Mouse (Mus musculus) right cerebral cortex, postnatal 36 days (tissue): ENCODE results near the gene Tmem198b.

Source experiments
- DNase-seq, 2 experiments: peaks; one replicate each; pipeline ENCODE4 v3.0.0; 2022; ENCODE audit warnings: low spot score in 2 of 2, mixed read lengths in 1 of 2

Tmem198b gene

DNA sequence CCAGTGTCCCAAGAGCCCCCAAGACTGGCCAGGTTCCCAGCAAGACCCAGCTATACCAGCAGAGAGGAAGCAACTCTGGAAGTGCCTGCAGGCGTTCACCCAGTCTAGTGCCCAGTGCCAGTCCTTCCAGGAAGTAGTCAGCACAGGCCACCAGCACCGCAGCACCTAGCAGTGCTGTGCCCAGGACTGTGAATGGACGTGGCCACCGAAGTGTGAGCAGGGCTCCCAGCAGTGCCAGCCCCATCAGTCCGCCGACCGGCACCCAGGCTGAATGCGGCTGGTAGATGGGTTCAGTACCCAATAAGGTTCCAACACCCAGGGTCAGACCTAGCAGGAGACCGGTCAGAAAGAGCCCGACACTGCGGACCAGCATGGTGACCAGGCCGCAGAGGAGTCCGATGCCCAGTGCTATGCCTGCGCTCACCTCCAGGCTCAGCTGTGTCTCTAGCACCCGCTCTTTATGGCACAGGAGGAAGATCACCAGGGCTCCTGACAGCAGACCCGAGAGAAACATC is 2.1 kb downstream of the Tmem198b start:
- no peak for DNase-seq

DNA sequence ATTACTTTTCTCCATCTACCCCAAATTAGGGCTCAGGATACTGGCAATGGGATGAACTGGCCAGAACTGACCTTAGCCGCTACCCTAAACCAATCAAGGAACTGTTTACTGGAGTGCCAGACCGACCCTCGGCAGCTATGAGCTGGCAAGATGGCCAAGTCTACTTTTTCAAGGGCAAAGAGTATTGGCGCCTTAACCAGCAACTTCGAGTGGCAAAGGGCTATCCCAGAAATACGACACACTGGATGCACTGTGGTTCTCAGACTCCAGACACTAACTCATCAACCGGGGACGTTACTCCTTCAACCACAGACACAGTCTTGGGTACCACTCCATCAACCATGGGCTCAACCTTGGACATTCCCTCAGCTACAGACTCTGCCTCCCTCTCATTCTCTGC is 5.5 kb downstream of the Tmem198b start:
- DNase-seq = no peak

DNA sequence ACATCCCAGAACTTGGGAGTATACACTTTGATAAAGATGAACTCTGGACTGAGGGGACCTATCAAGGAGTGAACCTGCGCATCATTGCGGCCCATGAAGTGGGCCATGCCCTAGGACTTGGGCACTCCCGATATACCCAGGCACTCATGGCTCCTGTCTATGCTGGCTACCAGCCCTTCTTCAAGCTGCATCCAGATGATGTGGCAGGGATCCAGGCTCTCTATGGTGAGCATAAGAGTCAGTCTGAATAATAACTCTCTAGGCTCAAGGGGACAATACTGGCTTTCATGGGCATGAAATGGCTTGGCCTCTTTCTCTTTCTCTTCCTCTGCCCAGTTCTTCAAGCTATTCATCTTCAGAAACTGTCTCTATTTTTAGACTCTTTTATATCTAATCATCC is 8.6 kb downstream of the Tmem198b start:
- no peak for DNase-seq

DNA sequence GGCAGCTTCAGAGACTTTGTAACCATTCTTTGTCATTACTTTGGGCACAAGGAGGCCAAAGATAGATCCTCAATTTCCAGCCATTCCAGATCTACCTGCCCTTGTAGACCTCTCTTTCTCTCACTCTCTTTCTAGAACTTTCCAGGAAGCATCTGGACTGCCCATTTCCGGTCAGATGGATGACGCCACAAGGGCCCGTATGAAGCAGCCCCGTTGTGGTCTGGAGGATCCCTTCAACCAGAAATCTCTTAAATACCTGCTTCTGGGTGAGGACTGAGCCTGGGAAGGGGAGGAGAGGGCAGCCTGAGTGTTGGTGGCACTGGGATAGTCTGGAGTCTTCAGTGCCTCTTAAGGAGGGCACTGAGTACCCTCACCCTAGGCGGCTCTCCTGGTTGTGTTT is 9.8 kb downstream of the Tmem198b start:
- DNase-seq = no peak

DNA sequence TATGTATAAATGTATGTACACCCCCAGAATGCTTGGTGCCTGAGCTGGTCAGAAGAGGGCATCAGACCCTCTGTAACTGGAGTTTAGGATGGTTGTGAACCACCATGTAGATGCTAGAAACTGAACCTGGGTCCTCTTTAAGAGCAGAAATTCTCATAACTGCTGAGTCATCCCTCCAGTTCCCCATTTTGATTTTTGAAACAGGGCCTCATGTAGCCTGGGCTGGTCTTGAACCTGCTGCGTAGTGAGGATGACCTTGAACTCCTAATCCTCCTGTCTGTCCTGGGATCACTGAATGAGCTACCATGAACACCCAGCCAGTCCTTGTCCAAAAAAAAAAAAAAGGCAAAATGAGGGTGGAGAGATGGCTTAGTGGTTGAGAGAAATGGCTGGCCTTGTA is 10.9 kb downstream of the Tmem198b start:
- no peak for DNase-seq

DNA sequence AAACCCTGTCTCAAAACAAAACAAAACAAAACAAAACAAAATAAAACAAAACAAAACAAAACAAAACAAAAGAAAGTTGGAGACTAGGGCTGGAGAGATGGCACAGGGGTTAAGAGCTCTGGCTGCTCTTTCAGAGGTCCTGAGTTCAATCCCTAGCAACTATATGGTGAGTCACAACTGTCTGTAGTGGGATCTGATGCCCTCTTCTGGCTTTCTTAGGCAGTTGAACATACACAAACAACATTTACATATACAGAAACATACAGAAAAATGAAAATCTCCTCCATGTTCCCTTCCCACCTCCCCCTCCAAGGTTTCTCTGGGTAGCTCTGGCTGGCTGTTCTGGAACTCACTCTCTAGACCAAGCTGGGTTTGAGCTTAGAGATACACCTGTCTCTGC is 12.1 kb downstream of the Tmem198b start:
- DNase-seq = no peak

DNA sequence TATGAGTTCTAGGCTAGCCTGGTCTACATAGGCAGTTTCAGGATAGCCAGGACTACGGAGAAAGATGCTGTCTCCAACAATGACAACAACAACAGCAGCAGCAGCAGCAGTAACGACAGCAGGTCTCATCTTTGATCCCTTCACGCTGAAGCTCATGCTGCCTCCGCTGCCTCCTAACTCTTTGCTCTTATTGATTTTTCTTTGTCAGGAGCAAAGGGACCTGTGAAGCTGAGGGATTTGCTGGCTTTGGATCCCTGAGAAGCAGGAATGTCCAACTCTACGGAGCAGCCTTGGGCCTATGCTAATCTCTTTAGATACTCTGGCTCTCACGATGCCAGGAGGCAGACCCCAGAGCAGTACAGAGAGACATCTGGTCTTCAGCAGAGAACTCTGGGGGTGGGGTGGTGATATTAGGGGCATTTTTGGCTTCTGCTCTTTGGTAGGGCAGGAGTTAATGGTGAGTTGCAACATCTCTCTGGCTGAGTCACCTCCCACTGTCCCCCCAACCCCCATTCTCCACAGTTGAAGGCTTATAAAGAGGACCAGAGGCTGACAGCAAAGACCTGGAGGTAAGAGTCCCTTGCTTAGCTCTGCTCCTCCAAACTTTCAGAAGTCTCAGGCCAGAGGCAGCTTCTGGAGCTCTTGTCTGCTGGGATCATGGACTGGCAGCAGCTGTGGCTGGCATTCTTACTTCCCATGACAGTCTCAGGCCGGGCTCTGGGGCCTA is 13.6 kb downstream of the Tmem198b start, which contains the start of gene Mmp19:
TSS of gene Mmp19 (plus strand) at position 513 of the 727 bp plus-strand sequence.
- no peak for DNase-seq

DNA sequence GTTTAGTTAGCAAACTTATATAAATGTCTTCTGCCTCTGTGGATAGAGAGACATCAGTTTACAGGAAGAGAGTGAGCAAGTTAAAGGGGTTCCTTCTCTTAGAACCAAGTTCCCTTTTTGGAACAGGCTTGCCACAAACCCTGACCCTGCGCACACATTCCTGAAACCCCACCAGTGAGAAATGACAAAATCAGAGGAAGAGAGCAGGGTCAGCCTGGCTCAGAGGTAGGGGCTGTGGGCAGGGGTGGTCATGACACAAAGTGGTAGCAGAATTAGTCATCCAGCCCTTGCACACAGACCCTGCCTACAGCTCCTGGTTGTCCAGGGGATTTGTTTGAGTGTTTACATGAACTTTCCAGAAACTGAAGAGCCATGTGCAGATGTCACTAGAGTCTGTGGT is 24.0 kb downstream of the Tmem198b start:
- DNase-seq = no peak

DNA sequence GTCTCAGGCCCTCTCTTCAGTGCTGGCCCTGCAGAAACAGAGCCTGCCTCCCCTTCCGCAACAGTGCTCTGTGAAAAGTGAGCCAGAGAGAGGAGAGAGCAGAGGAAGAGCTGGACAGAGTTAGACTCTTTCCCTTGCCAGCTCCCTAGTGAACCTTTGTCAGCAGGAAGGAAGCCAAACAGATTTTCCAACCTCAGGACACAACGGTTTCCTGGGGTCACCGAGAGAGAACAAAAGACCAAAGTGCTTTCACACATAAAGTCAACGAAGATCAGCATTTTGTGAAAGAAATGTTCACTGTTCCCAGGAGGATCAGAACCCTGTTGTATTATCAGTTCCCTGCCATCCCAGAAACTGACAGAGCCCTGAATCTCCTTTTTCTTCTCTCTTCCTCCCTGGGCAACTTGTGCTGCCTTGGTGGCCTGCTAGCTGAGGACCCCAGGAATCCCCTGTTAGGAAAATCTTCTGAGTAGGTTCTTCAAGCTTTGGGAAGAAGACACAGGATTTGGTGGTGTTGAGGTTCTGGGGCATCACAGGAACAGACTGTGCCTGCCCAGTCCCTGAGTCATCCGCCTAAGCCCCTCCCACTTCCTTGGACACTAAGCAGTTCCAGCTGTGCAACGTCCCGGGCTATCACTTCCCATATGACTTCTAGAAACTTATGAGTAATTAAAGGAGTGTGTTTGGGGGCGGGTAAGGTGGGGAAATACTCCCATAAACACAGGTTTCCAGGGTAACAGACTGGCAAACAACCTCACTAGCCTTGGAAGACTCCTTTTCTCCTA is 25.0 kb downstream of the Tmem198b start:
- DNase-seq = no peak

DNA sequence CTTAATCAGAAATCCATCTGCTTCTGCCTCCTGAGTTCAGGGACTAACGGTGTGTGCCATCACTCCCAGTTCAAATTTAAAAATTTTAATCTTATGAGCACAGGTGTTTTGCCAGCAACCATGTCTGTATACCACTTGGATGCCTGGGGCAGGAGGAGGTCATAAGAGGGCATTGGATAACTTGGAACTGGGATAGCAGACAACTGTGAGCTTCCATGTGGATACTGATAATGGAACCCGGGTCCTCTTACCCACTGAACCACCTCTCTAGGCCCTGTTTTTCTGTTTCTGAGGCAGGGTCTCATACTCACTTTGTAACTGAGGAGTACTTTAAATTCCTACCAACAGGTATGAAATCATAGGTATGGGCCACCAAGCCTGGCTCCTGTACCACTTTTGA is 25.7 kb downstream of the Tmem198b start:
- no peak for DNase-seq

DNA sequence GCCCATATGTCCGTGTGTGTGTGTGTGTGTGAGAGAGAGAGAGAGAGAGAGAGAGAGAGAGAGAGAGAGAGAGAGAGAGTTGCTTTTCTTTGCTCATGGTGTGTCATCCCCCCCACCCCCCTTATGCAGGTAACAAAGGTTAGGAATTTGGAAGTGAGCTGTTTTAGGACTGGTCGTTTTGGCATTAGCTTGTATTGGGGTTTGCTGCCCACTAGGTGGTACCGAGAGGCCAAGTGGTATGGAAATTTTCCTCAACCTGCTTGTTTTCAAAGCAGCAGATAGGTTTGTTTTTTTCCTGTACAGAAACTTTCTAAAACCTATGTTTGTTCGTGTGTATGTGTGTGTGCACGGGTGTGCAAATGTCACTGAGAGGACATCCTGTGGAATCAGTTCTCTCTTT is 30.5 kb downstream of the Tmem198b start:
- DNase-seq = no peak

DNA sequence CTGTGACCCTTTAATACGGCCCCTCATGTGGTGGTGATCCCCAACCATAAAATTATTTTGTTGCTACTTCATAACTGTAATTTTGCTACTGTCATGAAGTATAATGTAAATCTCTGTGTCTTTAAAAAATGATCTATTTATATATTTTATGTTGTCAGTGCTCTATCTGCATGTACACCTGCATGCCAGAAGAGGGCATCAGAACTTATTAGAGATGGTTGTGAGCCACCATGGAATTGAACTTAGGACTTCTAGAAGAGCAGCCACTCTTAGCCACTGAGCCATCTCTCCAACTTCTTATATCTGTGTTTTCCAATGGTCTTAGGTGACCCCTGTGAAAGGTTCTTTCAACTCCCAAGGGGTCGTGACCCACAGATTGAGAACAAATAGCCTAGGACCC is 31.3 kb downstream of the Tmem198b start:
- DNase-seq = no peak
